Mouse (Mus musculus): ENCODE measurements around the gene Ppfia4. TPM values are rescaled to one million over a fixed set of nuclear protein-coding genes. Genes with fewer than 3 reads are reported as not detected.

The Ppfia4 gene
- polyA plus RNA-seq, 1 experiment = 35.8 TPM

- peak overlapping the region; percentile 86 for H3K4me3 ChIP-seq
- peaks cover 23% of the 10 kb centered on the region for H3K36me3 ChIP-seq (ENCODE audit: control insufficient read depth, insufficient read depth)
- peak overlapping the region; percentile 90 for H3K4me2 ChIP-seq (ENCODE audit: low read depth)
- H3K79me2 ChIP-seq (ENCODE audit: control insufficient read depth, insufficient read depth) = peaks cover 43% of the 10 kb centered on the region
- no peaks in the 10 kb centered on the region for H3K27me3 ChIP-seq (ENCODE audit: control insufficient read depth, insufficient read depth, insufficient read length)
- TF ChIP-seq E2F4 (IDR thresholded peaks at IDR 0.05; ENCODE audit: insufficient read depth) (no peak), MYOD1 (IDR thresholded peaks at IDR 0.05; ENCODE audit: control insufficient read depth in 1 of 3, insufficient read length in 2 of 3, low read depth in 2 of 3) (no peak), USF1 (IDR thresholded peaks at IDR 0.05; ENCODE audit: low read depth) (peak; percentile 46)
- peak overlapping the region; percentile 18 for H3ac ChIP-seq (ENCODE audit: control insufficient read depth, insufficient read length)
These were observed 27.9 kb upstream of the Ppfia4 start for GRCm38 (mm10) chr1:134360656-134361055.

- H3ac ChIP-seq (ENCODE audit: control insufficient read depth, insufficient read length) = no peak overlapping the region
- TF ChIP-seq USF1 (IDR thresholded peaks at IDR 0.05; ENCODE audit: low read depth) = no peak
- no peak for TF ChIP-seq MYOG (IDR thresholded peaks at IDR 0.05; ENCODE audit: control insufficient read depth in 1 of 3, insufficient read depth in 1 of 3, insufficient read length in 2 of 3, low read depth in 2 of 3)
- no peak for TF ChIP-seq REST (IDR thresholded peaks at IDR 0.05; ENCODE audit: insufficient read depth, insufficient read length)
- TF ChIP-seq CEBPB (IDR thresholded peaks at IDR 0.05; ENCODE audit: insufficient read depth, poor library complexity, severe bottlenecking) = no peak
- no peak overlapping the region for H3K4me2 ChIP-seq (ENCODE audit: low read depth)
- H3K27me3 ChIP-seq (ENCODE audit: control insufficient read depth, insufficient read depth, insufficient read length) = no peaks in the 10 kb centered on the region
- peaks cover 54% of the 10 kb centered on the region for H3K36me3 ChIP-seq (ENCODE audit: control insufficient read depth, insufficient read depth)
- peaks cover 43% of the 10 kb centered on the region for H3K79me2 ChIP-seq (ENCODE audit: control insufficient read depth, insufficient read depth)
- no peak overlapping the region for H3K4me3 ChIP-seq
These were observed 24.7 kb upstream of the Ppfia4 start for GRCm38 (mm10) chr1:134357461-134357860.

DNA sequence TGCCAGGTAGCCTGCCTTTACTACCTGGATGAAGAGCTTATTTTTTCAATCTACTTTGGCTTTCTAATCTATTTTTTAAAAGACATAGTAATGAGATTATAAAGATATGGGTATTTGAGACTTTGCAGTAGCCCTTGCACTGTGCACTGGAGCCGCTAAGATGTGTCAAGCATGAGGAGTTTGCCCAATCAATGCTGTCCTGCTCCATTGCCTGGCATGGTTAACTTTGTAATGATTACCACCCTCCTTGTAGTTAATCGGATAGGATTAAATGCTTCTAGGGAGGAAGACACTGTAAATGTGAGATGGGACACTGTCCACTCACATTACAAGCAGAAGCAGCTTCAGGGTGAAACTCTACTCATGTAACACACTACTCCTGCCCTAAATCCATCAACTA lies 20.6 kb upstream of the Ppfia4 start:
- no peak for TF ChIP-seq E2F4 (IDR thresholded peaks at IDR 0.05; ENCODE audit: insufficient read depth)
- no peak for TF ChIP-seq MYOG (IDR thresholded peaks at IDR 0.05; ENCODE audit: control insufficient read depth in 1 of 3, insufficient read depth in 1 of 3, insufficient read length in 2 of 3, low read depth in 2 of 3)
- no peak for TF ChIP-seq MAX (IDR thresholded peaks at IDR 0.05; ENCODE audit: low read depth)
- no peak for TF ChIP-seq MYOD1 (IDR thresholded peaks at IDR 0.05; ENCODE audit: control insufficient read depth in 1 of 3, insufficient read length in 2 of 3, low read depth in 2 of 3)
- no peak for TF ChIP-seq POLR2A (IDR thresholded peaks at IDR 0.05; ENCODE audit: insufficient read length, low read depth)
- no peak for TF ChIP-seq TCF12 (IDR thresholded peaks at IDR 0.05; ENCODE audit: insufficient read depth, poor library complexity, severe bottlenecking)
- TF ChIP-seq CEBPB (IDR thresholded peaks at IDR 0.05; ENCODE audit: insufficient read depth, poor library complexity, severe bottlenecking) = no peak
- TF ChIP-seq USF1 (IDR thresholded peaks at IDR 0.05; ENCODE audit: low read depth) = no peak
- no peak for TF ChIP-seq POLR2AphosphoS2 (IDR thresholded peaks at IDR 0.05; ENCODE audit: insufficient read length, low read depth)
- TF ChIP-seq SRF (IDR thresholded peaks at IDR 0.05; ENCODE audit: control insufficient read depth, insufficient read length, low read depth) = no peak
- TF ChIP-seq TCF3 (IDR thresholded peaks at IDR 0.05; ENCODE audit: insufficient read length, low read depth) = no peak
- no peak for TF ChIP-seq REST (IDR thresholded peaks at IDR 0.05; ENCODE audit: insufficient read depth, insufficient read length)
- Histone ChIP-seq H3K27me3 (ENCODE audit: control insufficient read depth, insufficient read depth, insufficient read length) (no peaks in the 10 kb centered on the region), H3ac (ENCODE audit: control insufficient read depth, insufficient read length) (no peak overlapping the region), H3K4me2 (ENCODE audit: low read depth) (no peak overlapping the region), H3K4me3 (no peak overlapping the region), H3K36me3 (ENCODE audit: control insufficient read depth, insufficient read depth) (peaks cover 80% of the 10 kb centered on the region), H3K79me2 (ENCODE audit: control insufficient read depth, insufficient read depth) (peaks cover 12% of the 10 kb centered on the region)

GRCm38 (mm10) chr1:134347791-134348190 lies 15.1 kb upstream of the Ppfia4 start:
- Histone ChIP-seq H3K27me3 (ENCODE audit: control insufficient read depth, insufficient read depth, insufficient read length) (no peaks in the 10 kb centered on the region), H3K4me3 (no peak overlapping the region), H3K36me3 (ENCODE audit: control insufficient read depth, insufficient read depth) (peaks cover 52% of the 10 kb centered on the region), H3K4me2 (ENCODE audit: low read depth) (no peak overlapping the region), H3K79me2 (ENCODE audit: control insufficient read depth, insufficient read depth) (no peaks in the 10 kb centered on the region), H3ac (ENCODE audit: control insufficient read depth, insufficient read length) (no peak overlapping the region)
- TF ChIP-seq TCF12 (IDR thresholded peaks at IDR 0.05; ENCODE audit: insufficient read depth, poor library complexity, severe bottlenecking) (no peak), TCF3 (IDR thresholded peaks at IDR 0.05; ENCODE audit: insufficient read length, low read depth) (no peak), MYOD1 (IDR thresholded peaks at IDR 0.05; ENCODE audit: control insufficient read depth in 1 of 3, insufficient read length in 2 of 3, low read depth in 2 of 3) (no peak), MYOG (IDR thresholded peaks at IDR 0.05; ENCODE audit: control insufficient read depth in 1 of 3, insufficient read depth in 1 of 3, insufficient read length in 2 of 3, low read depth in 2 of 3) (no peak), SRF (IDR thresholded peaks at IDR 0.05; ENCODE audit: control insufficient read depth, insufficient read length, low read depth) (no peak), CEBPB (IDR thresholded peaks at IDR 0.05; ENCODE audit: insufficient read depth, poor library complexity, severe bottlenecking) (no peak), MAX (IDR thresholded peaks at IDR 0.05; ENCODE audit: low read depth) (no peak), USF1 (IDR thresholded peaks at IDR 0.05; ENCODE audit: low read depth) (no peak), POLR2A (IDR thresholded peaks at IDR 0.05; ENCODE audit: insufficient read length, low read depth) (no peak), REST (IDR thresholded peaks at IDR 0.05; ENCODE audit: insufficient read depth, insufficient read length) (no peak), E2F4 (IDR thresholded peaks at IDR 0.05; ENCODE audit: insufficient read depth) (no peak), POLR2AphosphoS2 (IDR thresholded peaks at IDR 0.05; ENCODE audit: insufficient read length, low read depth) (no peak)

DNA sequence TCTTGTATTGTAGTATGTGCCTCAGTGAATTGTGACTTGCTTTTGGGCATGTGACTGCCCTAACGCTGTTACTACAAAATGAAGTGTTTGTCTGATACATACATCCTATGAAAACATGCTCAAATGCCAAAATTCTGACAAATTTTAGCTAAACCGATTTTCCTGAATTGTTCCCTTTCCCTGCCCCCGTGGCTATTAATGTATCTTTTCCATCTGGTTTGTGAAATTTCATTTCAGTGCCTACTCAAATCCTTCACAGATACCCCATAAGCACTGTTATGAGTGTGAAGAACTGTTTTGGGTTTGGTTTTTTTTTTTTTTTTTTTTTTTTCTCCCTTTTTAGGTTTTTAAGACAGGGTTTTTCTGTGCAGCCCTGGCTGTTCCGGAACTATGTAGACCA lies 12.3 kb upstream of the Ppfia4 start:
- Histone ChIP-seq H3K79me2 (ENCODE audit: control insufficient read depth, insufficient read depth) (no peaks in the 10 kb centered on the region), H3ac (ENCODE audit: control insufficient read depth, insufficient read length) (no peak overlapping the region), H3K4me2 (ENCODE audit: low read depth) (no peak overlapping the region), H3K4me3 (no peak overlapping the region), H3K36me3 (ENCODE audit: control insufficient read depth, insufficient read depth) (peaks cover 26% of the 10 kb centered on the region), H3K27me3 (ENCODE audit: control insufficient read depth, insufficient read depth, insufficient read length) (no peaks in the 10 kb centered on the region)
- TF ChIP-seq POLR2AphosphoS2 (IDR thresholded peaks at IDR 0.05; ENCODE audit: insufficient read length, low read depth) (no peak), REST (IDR thresholded peaks at IDR 0.05; ENCODE audit: insufficient read depth, insufficient read length) (no peak), SRF (IDR thresholded peaks at IDR 0.05; ENCODE audit: control insufficient read depth, insufficient read length, low read depth) (no peak), MYOD1 (IDR thresholded peaks at IDR 0.05; ENCODE audit: control insufficient read depth in 1 of 3, insufficient read length in 2 of 3, low read depth in 2 of 3) (no peak), MAX (IDR thresholded peaks at IDR 0.05; ENCODE audit: low read depth) (no peak), POLR2A (IDR thresholded peaks at IDR 0.05; ENCODE audit: insufficient read length, low read depth) (no peak), TCF12 (IDR thresholded peaks at IDR 0.05; ENCODE audit: insufficient read depth, poor library complexity, severe bottlenecking) (no peak), USF1 (IDR thresholded peaks at IDR 0.05; ENCODE audit: low read depth) (no peak), E2F4 (IDR thresholded peaks at IDR 0.05; ENCODE audit: insufficient read depth) (no peak), TCF3 (IDR thresholded peaks at IDR 0.05; ENCODE audit: insufficient read length, low read depth) (no peak), CEBPB (IDR thresholded peaks at IDR 0.05; ENCODE audit: insufficient read depth, poor library complexity, severe bottlenecking) (no peak), MYOG (IDR thresholded peaks at IDR 0.05; ENCODE audit: control insufficient read depth in 1 of 3, insufficient read depth in 1 of 3, insufficient read length in 2 of 3, low read depth in 2 of 3) (no peak)
